Mouse (Mus musculus) ovary, postnatal 36 days (tissue): ENCODE measurements around the gene H2afz.
"Not testable (repeated sequence)": the region's sequence is repeated elsewhere in the genome, so short reads cannot be mapped to it uniquely, and the experiment has no call there.

Experiments
- DNase-seq: peaks from one replicate; pipeline ENCODE4 v3.0.0; 2022; ENCODE audit warnings: low spot score, mixed read lengths

Gene H2afz

GRCm38 (mm10) chr3:137863330-137864123, 760 bp upstream of the H2afz start:
- DNase-seq: no peak

- peak; percentile 86 for DNase-seq
Observed at GRCm38 (mm10) chr3:137864988-137865982, 998 bp downstream of the H2afz start.

GRCm38 (mm10) chr3:137867133-137867436, 2.8 kb downstream of the H2afz start:
- DNase-seq: no peak

DNA sequence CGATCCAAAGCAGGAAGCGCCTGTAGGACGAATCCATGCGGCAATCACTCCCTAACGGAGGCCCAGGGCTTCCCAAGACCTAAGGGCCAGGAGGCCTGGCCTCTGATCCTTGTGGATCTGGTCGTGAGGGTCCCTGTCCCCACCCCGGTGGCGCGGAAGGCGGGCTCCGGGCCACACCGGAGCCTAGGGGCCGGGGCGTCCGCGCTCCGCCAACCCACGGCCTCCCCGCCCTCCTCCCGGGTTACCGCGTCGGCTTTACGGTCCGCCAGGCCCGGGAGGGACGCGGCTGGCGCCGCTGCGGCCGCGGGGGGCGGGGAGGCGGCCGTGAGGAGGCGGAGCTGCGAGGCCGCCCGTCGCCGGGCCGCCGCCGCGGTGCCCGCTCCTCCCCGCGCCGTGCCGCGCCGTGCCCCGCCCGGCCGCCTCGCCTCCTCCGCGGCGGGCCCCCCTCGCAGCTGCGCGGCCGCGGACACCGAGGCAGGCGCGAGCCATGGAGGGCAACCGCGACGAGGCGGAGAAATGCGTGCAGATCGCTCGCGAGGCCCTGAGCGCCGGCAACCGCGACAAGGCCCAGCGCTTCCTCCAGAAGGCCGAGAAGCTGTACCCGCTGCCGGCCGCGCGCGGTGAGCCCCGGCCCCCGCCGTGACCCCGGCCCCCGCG, 3.3 kb downstream of the H2afz start, which contains the start of gene Dnajb14:
TSS of gene Dnajb14 (plus strand) at position 239 of the 657 bp plus-strand sequence.
- DNase-seq: peak; percentile 81

GRCm38 (mm10) chr3:137868094-137868913, 4.0 kb downstream of the H2afz start:
- DNase-seq: no peak

GRCm38 (mm10) chr3:137869395-137869794, 5.1 kb downstream of the H2afz start:
- no peak for DNase-seq

DNA sequence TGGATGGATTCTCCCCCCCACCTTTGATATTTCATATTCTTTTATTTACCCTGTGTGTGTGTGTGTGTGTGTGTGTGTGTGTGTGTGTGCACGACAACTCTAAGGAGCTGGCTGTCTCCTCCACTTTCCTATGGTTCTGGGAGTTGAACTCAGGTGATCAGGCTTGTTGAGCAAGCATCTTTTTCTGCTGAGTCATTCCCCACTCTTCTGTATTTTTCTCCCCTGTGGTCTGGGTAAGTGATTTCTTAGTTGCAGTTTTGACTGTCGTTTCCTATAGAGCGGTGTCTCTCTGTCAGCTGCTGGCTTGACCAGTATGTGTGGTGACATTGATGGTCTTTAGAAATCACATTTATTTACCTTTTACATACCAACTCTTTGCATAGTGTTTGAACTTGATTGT, 15.0 kb downstream of the H2afz start:
- no peak for DNase-seq

DNA sequence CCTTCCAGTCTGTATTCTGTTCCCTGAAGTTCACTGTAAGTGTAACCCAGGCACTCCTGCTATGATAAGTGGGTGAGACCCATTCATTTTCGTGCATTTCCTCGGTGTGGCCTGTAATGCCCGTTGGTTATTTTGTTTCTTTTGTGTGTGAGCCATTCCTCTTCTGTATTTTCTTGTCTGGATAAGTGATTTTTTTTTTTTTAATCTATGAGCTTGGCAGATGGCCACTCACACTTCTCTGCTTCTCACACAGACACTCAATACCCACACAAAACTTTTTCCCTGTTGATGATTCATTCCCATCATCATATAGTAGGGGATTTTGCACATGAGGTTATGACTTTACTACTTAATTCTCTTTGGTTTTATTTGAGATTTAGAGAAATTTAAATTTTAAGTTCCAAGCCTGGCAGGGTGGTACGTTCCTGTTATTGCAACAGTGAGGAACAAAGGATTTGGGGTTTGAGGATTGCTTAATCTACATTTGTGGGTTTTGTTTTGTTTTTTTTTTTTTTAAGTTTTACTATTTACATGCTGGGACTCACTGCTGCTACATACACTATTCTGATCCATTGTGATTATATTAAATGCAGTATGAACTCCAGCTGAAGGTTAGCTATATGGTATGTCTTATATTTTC, 15.9 kb downstream of the H2afz start:
- no peak for DNase-seq

DNA sequence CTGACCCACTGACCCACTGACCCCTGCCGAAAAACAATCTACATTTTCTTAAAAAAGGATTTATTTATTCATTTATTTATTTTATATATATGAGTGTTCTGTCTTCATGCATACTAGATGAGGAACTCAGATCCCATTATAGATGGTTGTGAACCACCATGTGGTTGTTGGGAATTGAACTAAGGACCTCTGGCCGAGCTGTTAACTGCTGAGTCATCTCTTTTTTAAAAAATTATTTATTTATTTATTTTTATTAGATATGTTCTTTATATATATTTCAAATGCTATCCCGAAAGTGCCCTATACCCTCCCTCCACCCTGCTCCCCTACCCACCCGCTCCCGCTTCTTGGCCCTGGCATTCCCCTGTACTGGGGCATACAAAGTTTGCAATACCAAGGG, 16.8 kb downstream of the H2afz start:
- no peak for DNase-seq

DNA sequence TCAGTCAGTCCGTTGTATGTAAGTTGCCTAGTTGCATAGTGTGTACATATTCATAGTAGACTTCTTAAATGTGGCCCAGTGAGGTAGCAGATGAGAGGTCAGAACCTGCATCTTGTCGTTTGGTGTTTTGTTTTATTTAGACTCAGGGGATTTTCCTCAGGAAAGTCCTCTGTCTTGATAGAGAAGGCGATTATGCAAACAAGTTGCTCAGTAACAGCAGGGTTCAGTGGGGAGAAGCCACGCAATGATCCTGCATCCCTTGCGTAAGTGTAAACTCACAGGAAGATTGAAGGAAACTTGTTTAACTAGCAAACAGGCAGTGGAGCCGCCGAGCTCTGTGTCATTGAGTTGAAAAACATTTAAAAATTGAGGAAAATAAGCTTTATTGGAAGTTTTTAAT, 23.7 kb downstream of the H2afz start:
- DNase-seq: no peak

DNA sequence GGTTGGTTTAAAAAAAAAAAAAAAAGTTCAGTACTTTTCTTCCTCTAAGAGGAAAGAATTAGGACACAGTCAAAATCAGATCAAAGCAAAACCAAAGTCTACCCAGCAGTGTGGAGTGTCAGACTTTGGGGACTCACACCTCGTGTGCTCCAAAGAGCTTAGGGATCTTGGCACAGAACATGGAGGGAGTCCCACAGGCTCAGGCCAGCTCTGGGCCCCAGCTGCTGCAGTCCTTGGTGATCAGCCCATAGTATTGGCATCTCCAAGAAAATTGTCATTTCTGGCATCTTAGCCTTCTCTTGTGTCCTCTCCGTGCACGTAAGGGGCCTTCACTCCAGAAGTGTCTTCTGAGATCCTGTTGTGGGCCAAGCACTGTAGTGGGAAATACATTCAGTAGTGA, 26.8 kb downstream of the H2afz start:
- DNase-seq: no peak

DNA sequence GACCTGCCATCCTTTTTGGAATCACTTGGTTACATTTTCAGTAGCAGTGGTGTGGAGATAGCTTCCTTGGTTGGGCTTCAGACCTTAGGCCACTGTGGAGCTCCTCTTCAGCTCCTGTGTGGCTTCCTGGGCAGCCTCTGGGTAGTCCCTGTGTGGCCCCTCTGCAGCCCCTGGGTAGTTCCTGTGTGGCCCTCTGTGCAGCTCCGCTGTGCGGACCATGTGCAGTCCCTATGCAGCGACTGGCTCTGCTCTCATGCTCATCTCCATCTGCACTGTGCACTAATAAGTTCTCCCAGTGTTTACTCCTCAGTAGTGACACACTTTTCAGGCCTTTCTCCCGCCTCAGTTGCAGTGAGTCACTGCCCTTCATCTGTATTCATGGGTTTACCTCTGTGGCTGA, 27.8 kb downstream of the H2afz start:
- DNase-seq: no peak

DNA sequence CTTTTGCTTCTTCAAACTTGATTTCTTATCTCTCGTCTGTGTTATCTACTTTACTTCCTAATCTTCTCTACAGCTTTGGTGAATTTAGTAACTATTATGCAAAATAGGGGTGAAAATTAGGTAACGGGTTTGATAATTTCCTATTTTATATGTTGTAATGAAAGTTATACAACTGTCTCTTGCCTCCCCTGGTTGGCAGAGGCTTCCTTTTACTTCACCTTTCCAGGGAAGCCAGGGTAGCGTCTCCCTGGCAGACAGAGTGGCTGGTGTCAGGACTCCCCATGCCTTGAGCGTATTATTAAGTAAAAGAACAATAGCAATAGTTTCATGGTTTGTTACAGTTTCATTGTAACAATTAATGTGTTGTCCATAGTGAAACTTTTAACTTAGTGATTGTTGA, 29.5 kb downstream of the H2afz start:
- DNase-seq: no peak

GRCm38 (mm10) chr3:137895196-137895595, 30.9 kb downstream of the H2afz start:
- no peak for DNase-seq

DNA sequence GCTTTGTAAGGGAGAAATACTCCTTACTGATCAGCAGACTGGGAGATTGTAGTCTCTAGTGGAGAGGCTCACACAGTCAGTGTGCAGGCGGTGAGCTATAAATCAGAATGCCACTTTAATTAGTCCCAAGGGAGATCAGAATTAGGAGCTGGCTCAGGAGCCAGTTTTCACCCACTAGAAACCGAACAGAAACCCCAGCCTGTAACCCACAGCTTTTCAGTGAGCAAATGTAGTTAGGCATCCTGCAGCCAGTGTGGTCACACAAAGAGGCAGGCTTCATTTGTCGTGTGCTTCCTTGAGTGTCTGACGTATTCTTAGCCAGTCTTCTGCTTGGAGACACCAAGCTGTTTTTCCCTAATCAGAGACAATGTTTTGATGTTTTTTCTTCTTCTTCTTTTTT, 32.1 kb downstream of the H2afz start:
- DNase-seq: no peak

- no peak for DNase-seq
Observed at GRCm38 (mm10) chr3:137896867-137897266, 32.6 kb downstream of the H2afz start.

DNA sequence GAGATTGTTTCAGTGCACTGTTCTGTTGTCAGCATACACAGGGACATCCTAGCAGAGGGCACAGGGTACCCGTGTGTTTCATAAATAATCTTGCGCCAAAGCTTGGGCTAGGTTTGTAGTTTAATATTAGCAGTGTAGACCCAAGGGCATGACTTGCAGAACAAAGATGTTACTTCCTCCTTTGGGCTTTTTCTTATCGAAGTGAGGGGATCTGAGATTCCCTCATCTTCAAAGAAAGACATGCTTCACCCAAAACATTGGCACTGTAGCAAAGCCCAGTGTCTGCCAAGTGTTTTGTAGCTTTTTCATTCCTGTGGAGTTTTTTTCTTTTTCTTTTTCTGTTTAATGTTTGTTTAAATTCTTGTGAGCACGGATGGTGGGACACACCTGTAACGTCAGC, 33.4 kb downstream of the H2afz start:
- DNase-seq: no peak

DNA sequence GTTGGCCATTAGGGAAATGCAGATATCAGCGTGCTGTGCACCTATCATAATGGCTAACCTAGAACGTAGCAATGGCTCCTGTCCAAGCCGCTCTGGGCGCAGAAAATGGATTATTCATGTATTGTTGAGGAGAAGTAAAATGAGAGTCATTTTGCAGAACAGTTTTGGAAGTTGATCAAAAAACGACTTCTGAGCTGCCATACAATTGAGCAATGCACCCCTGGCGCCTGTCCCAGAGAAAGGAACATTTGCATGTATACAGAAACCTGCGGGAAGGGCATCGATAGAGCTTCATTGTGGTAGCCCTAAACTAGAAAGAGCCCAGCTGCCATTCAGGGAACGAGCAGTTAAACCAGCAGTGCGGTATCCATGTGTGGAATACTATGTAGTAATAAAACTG, 35.9 kb downstream of the H2afz start:
- DNase-seq: no peak

DNA sequence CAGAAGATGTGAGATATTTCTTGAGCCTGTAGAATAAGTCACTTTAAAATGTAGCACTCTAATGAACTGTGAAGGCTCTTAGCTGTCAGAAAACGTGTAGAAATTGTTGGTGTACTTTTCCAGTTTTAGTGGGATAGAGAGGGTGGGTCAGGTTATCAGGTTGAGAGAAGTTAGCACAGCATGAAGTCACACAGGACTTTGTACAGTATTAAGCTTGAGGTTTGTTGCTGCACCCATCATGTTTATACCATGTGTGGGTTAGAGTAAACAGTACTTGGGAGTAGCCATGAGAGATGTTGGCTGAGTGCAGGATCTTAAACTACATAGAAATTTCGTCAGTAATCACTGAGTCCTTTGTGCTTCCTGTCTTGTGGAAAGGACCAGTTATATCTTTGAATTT, 48.8 kb downstream of the H2afz start:
- no peak for DNase-seq

DNA sequence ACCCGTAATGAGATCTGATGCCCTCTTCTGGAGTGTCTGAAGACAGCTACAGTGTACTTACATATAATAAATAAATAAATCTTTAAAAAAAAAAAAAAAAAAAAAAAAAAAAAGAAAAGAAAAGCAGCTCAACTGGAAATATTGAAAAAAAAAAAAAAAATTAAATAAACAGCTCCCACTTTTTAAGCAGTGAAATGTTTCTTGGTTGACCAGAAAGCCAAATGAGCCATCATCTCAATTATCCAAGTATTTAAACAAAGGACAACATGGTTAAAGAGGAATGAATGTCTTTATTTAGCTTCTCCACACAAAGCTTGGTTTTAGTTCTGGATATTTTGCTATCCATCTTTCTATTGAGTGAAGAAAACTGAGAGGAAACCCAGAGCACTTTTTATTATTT, 50.3 kb downstream of the H2afz start:
- not testable (repeated sequence) for DNase-seq
